Mouse (Mus musculus) embryo, embryonic 11 days (tissue): ENCODE measurements around the gene Nmnat3.
"Not testable (repeated sequence)": the region's sequence is repeated elsewhere in the genome, so short reads cannot be mapped to it uniquely, and the experiment has no call there.

Experiments
- DNase-seq: peaks from one replicate; pipeline ENCODE4 v3.0.0-alpha.2; 2015

The Nmnat3 gene

DNA sequence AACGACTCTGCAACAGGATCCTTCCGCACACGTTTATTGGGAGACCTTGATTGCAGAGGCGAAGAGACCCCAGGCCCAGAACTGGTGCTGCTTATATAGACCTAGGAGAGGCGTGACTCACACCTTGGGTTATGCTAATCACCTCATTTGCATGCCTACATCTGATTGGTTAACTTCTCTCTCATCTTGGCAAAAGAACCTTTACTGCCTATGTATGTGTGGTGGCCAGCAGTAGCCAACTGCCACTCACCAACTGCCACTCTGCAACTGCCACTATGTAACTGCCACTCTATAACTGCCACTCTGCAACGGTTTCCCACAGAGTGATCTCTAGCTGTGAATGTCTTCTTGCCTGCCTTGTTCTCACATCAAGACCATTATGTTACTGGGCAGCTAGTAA, at the start of gene Nmnat3:
Gene Nmnat3 (plus strand): TSS at position 301 of the 400 bp plus-strand sequence.
- DNase-seq, result not testable (repeated sequence)

DNA sequence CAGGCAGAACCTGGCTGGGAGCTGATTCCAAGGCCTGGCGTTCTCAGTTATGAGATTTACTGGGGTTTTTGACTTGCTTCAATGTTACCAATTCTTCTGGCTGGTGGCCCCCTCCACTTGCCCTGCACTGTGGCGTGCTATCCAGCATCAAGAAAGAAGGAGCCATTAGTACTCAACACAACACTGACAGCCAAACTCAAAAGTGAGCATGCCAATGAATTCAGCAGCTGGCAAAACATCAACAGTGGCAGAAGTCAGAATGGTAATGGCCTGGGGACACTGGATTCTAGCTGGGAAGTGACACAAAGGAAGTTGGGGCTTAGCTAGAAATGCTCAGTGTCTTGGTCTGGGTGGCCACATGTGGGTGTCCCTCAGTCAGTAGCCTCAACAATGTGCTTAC, 43.8 kb upstream of the Nmnat3 start:
- DNase-seq, result no peak

DNA sequence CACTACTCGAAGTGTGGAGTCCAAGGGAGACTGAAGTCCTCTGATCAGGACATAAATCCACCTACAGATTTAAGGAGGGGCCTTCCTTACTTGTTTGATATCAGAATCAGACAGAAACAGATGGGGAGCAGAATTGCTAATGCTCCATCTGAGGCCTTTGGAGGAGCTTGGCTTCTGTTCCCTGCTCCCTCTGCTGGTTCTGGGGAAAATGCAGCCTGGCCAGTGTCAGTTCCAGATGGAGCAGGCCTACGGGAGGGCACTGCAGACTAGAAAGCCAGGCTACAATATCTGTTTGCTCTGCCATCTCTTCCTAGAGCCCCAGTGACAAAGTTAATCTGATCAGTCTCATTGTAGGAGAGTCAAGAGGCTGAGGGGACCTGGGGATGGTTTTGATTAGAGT, 43.0 kb upstream of the Nmnat3 start:
- peak; percentile 49 for DNase-seq

DNA sequence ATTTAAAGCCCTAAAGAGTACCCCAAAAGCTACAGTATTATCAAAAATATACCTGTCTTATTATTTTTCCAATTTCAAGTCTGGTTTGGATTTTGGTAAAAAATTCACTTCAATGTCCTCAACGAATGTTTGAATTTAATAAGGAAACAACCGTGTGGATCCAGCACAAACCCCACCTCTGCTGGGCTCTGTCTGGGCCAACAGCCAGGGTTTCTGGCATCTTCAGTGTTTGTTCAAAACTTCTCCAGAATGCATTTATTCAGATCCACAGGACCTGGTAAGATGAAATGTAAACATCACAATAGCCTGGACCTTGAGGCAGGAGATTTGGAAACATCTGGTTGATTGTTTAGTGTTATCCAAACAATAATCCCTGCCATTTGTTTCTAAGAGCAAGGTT, 42.0 kb upstream of the Nmnat3 start:
- no peak for DNase-seq

DNA sequence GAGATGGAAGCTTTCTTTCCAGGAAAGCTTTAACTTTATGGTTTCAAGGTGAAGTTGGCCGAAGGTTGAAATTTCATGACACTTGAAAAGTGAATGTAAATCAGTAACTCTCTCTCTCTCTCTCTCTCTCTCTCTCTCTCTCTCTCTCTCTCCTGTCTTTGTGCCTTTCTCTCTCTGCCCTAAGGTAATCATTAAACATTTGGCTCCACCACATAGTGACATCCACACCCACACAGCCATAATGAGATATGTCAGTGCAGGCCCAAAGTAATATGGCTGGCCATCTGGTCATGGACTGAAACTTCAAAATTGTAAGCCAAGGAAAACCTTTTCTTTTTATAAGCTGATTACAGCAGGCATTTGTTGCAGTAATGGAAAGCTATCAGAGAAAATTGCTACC, 40.9 kb upstream of the Nmnat3 start:
- DNase-seq, result no peak

DNA sequence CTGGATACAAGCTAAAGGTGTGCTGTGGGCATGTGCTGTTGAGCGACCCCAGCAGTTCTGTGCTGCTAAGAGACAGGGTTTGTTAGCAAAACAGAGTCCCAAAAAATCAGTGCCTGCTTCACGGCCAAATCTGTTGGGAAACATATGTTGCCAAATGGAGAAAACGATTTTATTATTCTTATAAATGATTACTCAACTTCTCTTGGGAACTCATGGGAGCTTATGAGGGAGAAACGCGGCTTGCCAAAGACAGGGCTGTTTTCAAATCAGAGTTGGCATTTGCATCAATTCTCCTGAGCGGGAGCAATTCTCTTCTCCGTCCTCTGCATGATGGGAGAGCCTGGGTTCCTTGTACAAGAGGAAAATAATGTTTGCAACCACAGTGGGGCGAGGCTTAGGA, 27.0 kb upstream of the Nmnat3 start:
- DNase-seq, result no peak

DNA sequence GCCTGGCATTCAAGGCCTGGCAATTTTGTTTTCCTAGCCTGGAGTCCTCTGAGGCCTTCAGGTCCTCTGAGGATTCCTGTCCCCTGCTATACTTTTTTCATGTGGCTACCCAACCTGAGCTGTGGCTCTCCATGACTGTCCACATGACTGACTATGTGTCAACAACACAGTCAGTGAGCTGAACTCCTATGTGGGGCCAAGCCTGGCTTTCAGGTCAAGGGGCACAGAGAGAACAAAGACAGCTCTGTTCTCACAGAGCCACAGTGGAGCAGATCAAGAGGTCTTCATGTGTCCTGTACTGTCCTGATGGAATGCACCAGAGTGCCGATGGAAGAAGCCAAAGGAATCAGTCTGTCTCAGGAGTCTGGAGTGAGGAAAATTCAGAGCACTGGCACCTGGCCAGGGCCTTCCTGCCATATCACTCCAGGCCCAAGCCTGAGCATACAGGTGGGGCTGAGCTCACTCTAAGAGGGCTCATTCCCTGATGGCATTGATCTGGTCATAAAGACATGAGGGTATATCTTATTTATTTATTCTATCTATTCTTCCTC, 25.7 kb upstream of the Nmnat3 start:
- DNase-seq, result peak; percentile 19

DNA sequence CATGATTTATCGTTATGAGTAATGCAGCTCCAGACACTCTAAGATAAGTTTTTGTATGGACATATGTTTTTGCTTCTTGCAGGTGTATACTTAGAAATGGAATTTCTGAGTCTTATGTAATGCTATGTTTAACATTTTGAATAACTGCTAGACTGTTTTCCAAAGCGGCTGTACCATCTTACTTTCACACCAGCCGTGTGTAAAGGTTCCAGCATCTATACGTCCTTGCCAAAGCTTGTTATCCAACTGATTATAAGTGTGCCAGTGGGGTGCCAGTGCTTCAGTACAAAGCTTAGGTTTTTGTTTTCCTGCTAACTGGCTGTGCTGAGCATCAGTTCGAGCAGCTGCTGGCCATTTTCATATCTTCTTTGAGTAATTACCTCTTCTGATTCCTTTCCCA, 22.3 kb upstream of the Nmnat3 start:
- DNase-seq, result no peak

DNA sequence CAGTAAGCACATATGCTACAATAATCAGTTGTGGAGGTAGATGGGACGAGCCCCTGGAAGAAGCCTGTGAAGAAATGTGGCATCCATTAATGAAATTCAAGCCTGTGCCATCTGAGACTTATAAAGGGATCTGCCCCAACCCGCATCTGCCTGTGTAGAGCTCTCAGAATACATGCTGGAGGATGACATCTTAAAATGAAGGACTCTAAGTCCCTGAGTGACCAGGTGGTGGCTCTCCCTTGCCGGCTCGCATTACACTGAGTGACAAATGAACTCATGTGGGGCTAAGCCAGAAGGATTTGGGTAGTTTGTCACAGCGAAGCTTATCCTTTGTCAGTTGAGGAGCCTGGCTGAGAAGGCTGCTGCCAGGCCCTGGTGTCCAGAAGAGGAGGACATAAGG, 14.5 kb upstream of the Nmnat3 start:
- peak; percentile 22 for DNase-seq

DNA sequence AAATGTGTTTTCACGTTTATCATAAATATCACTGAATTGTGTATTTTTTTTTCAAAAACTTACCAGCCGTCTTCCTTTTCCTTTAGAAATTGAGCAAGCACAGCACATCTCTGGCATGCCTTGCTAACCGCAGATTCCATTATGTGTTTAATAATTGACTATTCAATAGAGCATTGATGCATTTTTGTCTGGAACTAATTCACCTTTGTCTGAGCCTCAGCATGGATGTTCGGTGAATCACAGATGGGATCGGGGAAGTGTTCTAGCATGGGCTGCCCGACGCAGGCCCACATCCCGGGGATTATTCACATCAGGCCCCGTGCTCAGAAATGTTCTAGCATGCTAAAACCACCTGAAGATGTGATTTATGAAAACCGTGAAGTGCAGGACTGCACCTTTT, 12.2 kb upstream of the Nmnat3 start:
- DNase-seq, result no peak

DNA sequence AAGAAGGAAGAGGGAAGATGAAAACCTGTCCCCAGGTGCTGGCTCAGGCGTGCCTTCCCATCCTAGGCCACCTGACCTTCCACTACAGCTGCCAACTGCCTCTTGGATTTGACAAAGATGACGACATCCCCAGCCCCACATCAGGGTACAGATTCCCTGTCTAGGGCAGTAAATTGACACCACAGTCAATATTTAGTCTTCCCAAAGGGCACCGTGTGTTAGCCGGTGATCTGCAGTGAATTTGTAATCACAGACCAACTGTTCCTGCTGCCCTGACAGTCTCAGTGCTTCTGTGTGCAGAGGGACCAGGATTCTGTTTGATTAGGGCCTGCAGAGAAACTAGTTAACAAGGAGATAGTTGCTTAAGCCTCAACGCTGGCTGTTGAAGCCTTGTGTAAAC, 7.1 kb upstream of the Nmnat3 start:
- no peak for DNase-seq

DNA sequence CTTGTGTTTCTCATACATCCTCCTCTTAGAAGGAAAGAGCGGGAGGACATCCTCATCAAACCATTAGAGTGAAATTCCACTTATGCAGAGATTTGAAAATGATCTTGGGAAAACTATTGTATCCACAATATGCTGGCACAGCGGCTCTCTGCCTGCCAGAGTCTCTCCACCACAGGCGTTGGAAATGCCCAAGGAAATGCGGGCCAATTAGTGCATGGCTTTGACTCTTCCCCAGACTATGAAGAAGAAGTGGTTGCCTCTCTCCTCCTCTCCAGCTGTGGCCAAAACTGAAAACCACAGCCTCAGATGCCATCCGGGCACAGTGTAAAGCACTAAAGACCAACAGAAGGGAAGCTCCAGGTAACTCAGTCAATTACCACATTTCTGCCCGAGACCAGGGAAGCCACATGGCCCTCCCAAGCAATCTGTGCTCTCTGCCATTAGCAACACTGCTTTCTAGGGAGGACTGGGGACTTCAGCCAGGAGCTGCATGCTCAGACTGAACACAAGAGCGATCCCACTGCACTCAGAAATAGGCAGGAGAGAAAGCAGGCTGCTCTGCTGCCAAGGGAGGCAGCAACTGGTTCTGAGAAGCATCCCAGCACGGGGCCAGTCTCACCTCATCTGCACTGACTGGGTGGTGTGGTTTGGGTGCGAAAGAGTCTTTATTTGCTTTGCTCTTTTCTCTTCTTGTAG, 1.5 kb upstream of the Nmnat3 start:
- no peak for DNase-seq

DNA sequence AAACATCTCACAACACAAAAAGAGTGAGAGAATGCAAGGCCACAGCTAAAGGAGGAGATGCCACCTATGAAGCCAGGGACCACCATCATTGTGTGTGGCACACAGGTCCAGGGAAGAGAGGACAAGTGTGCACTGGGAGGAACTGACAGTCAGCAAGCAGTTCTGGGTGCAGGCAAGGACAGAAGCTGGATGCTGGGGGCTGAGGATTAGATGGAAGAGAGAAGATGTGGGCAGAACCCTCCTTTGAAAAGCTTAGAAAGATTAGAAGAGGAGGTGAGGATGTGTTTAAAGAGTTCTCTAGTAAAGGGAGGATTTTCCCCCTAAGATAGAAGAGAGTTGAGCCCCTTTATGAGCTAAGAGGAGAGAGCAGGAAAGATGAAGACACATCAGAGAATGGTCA, 2.4 kb downstream of the Nmnat3 start:
- no peak for DNase-seq

DNA sequence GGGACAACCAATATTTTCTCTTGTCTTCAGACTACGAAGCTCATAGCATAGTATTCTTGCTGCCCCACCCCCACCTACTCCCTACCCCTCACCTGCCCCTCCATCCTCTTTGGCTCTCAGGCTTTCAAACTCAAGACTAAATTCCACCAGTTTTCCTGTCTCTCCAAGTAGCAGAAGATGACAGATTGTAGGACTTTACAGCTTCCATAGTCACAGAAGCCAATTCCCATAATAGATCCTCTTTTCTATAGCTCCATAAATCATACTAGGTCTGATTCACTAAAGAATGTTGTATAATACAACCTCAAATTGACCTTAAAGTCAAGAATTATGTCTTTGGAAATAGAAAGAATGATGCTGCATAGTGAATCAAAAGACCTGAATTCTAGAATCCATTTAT, 3.4 kb downstream of the Nmnat3 start:
- DNase-seq, result no peak

DNA sequence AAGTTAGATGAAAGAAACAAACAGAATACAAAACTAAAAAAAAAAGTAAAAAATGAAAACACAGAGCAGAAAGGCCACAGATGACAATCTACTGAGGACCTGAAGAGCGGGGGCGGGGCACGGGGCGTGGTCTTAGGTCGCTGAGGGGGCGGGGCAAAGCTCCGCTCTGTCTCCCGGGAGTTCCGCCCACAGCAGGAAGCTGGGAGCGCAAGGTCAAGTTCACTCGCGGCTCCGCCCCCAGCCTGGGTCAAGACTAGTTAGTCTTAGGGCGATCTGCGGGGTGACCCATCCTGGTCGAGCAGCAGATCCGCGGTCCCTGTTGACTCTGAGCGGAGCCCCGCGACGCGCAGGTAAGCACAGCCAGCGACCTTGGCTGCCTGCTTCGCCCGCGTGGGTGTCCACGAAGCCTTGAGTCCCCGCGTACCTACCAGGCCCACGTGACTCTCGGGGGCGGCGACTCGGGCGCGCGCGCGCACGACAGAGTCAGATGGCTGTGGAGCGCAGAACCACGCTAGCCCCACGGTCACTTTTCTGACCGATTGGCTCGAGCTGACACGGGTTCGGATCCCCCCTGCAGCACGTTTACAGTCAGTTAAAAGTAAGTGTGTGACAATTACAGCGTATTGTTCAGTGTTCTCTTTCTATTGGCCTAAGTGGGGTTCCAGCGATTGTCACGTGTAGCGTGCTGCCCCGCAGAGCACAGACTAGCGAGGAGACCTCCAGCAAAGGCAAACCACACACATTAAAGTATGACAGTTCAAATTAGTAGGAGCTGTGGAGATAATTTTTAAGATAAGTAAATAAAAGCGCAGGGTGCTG, 9.4 kb downstream of the Nmnat3 start:
- peak; percentile 94 for DNase-seq

DNA sequence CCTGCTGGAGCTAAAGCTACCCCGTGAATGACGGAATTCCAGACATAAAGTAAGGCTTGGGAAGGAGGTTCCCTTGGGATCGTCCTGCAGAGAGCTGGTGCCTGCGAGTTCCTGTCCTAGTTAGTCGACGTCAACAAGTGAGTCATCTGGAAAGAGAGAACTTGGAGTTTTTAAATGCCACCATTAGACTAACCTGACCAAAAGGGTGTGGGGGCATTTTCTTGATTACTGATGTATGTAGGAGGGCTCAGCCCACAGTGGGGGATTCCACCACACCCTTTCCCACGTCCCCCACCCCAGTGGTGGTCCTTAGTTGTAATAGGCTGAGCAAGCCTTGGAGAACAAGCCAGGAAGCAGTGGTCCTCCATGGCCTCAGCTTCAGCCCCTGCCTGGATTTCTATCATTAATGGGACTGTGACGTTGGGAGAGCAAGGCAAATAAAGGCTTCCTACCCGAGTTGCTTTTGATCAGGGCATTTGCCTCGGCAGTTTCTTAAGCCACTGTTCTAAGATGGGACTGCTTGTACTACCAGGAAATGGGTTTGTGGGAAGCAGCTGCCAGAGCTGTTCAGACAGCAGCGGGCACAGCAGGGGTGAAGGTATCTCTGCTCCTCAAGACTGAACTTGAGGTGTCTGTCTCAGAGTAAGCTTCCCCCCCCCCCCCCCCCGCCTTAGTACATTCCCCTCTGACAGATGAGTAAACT, 10.2 kb downstream of the Nmnat3 start:
- peak; percentile 27 for DNase-seq

DNA sequence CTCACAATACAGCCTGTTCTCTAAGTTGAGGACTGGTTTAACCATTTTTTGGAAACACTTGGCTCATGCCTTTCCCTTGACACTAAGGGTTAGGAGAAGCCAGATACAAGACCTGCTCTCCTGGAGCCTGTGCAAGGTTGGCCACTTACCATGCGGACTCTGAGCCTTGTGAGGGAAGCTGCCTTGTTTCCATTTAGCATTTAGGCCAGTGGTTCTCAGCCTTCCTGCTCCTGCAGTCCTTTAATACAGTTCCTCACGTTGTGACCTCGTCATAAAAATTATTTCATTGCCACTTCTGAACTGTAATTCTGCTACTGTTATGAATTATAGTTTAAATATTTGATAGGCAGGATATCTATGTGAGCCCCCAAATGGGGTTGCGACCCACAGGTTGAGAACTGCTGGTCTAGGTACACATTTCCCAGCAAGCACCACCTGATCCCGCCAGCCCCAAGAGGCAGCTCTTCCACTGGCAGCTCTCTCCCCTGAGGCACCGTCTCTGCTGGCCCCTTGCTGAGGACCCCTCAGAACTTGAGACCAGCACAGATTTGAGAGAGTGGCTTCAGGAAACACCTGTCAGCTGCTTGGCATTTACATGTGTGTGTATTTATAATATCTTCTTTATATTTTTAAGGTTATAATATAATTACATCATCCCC, 10.8 kb downstream of the Nmnat3 start:
- no peak for DNase-seq

DNA sequence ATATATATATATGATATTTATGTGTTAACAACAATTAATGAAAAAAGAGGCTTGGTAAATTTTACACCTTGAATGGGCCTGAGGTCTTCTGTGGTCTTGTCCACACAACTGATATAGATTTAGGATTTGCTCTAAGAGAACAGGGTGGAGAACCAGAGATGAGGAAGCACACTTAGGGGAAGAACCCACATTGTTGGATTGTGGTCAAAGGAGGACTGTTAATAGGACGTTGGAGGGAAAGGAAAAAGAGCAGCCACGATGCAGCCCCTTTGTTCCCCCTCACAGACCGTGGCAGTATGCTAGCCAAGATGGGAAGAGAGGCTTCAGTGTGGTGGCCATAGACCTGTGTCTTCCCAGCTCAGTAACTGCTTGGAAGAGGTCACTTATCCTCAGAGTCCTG, 11.5 kb downstream of the Nmnat3 start:
- no peak for DNase-seq

DNA sequence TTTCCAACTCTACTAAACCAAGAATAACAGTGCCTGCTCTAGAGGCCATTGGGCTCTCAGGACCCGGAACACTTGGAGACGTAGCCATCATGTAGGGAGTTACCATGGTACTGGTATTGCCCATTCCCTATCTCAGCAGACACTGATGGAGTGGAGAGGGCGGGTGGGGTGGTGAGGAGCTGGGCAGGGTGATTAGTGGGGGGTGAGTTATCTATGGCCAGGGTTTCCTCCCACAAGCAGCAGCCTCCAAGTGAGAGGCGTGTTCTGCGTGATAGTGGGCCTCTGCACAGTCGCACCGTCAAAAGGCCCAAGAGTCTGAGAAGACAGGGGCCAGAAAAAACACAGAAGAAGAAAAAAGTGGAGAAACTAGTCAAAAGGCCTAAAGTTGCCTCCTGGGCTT, 12.0 kb downstream of the Nmnat3 start:
- no peak for DNase-seq

DNA sequence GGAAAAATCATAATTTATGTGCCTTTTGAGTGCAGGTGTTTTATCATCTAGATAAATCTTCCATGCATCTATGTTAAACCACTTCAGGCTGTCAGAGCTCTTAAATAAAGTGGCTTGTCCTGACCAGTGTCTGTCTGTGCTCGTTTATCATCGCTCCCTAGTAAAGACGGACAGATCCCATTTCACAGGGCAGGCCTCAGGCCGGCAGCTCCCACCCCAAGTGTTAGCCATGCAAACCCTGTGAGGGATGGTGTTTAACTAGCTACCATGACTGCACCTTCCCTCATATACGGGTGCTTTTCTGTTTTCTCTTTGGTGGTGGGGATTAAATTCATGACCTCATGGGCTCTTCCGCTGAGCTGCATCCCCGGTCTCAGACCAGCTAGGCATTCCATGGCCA, 13.3 kb downstream of the Nmnat3 start:
- no peak for DNase-seq

DNA sequence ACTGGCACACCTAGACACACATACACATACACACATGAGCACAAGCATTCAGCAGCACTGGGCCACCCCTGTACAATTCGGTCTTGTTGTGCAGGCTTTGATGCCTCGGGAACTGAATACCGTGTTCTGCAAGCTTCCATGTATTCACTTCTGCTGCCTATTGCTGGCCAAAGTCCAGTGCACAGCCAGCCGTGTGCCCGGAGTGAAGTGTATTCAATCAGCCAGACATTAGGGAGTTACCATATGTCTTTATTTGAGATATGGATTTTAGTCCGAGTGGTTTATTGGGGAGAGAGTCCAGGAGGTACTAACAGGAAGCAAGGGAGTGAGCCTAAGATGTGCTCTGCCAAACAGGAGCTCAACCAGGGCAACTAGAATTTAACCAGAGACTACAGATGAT, 19.8 kb downstream of the Nmnat3 start:
- no peak for DNase-seq

DNA sequence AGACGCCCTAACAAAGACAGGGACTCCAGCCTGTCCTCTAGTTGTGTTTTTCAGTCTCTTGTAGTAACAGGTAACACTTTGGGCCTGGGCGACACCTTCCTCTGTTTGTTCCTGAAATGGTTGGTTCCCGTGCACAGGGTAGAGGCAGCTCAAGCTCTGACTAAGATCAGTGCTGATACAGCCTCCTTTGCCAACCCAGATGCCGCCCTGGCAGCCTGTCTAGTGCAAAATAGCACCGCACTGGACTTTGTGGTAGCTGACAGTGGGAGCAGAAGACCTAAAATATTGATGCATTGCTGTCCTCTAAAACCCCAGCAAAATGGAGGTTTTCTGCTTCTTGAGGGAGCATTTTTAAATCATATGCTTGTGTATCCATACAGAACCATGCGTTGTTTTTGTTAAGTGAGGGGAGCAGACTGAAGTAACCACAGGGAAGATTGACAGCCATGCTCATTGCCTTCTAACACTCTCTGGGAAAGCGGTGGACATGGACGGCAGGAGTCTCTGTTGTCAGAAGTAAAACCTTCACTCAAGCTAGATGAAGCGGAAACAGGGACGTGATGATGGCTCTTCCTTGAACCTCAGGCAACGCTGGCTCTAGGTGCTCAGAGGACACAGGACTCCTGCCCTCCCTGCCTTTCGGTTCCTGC, 24.2 kb downstream of the Nmnat3 start:
- no peak for DNase-seq
